Mouse (Mus musculus) ES-Bruce4 (cell line): ENCODE measurements at regions not wholly inside any gene's neighbourhood (a gene's known extent, or its start where the extent isn't known, plus 50 kb on each side); places are given as distances from the start of the nearest gene placed in this dataset.

Source experiments
- H3K27ac ChIP-seq: 2 replicates; pipeline ENCODE4 v1.5.1; 2012; ENCODE audit warnings: low read length, inconsistent platforms; ENCODE audit not compliant: insufficient read depth
- H3K27me3 ChIP-seq: 2 replicates; pipeline ENCODE4 v1.6.1; 2012; ENCODE audit warnings: mild to moderate bottlenecking, low read length, inconsistent platforms; ENCODE audit not compliant: control insufficient read depth, poor library complexity, insufficient read depth, severe bottlenecking
- H3K36me3 ChIP-seq: 2 replicates; pipeline ENCODE4 v1.6.1; 2012; ENCODE audit warnings: inconsistent platforms, mild to moderate bottlenecking, low read length, moderate library complexity; ENCODE audit not compliant: control insufficient read depth, poor library complexity, insufficient read depth, severe bottlenecking
- H3K4me1 ChIP-seq: one replicate; pipeline ENCODE4 v1.8.1; 2011; ENCODE audit warnings: low read length; ENCODE audit not compliant: control insufficient read depth, insufficient read depth
- H3K4me3 ChIP-seq: 2 replicates; pipeline ENCODE4 v1.5.1; 2011; ENCODE audit warnings: low read depth, mild to moderate bottlenecking, low read length
- H3K9ac ChIP-seq: 2 replicates; pipeline ENCODE4 v1.6.1; 2012; ENCODE audit warnings: low read depth, mild to moderate bottlenecking, inconsistent platforms; ENCODE audit not compliant: poor library complexity, severe bottlenecking
- H3K9me3 ChIP-seq: replicated peaks from 2 replicates; pipeline ENCODE4 v1.6.1; 2012; ENCODE audit warnings: mild to moderate bottlenecking, low read length, inconsistent platforms; ENCODE audit not compliant: control insufficient read depth, poor library complexity, insufficient read depth, severe bottlenecking
- CTCF ChIP-seq: IDR thresholded peaks from one replicate; pipeline ENCODE4 v1.8.1; 2011; ENCODE audit warnings: low read depth, low read length
- EP300 ChIP-seq: IDR thresholded peaks from 2 replicates; pipeline ENCODE4 v1.6.1; 2011; ENCODE audit warnings: low read depth, low read length; ENCODE audit not compliant: insufficient read depth
- POLR2A ChIP-seq: IDR thresholded peaks from one replicate; pipeline ENCODE4 v1.8.1; 2011; ENCODE audit warnings: low read length; ENCODE audit not compliant: insufficient read depth

- no peaks in the 10 kb centered on the region for H3K27me3 ChIP-seq
- TF ChIP-seq CTCF (no peak), EP300 (no peak), POLR2A (no peak)
- H3K36me3 ChIP-seq, result no peaks in the 10 kb centered on the region
- H3K9ac ChIP-seq, result no peak overlapping the region
- no peaks in the 10 kb centered on the region for H3K9me3 ChIP-seq
- no peak overlapping the region for H3K4me3 ChIP-seq
- H3K4me1 ChIP-seq, result no peaks in the 10 kb centered on the region
- H3K27ac ChIP-seq, result no peak overlapping the region
These were observed 133.5 kb upstream of the Sesn3 start for GRCm38 (mm10) chr9:14141321-14141720.

- Histone ChIP-seq H3K27me3 (no peaks in the 10 kb centered on the region), H3K9me3 (no peaks in the 10 kb centered on the region), H3K4me1 (no peaks in the 10 kb centered on the region), H3K4me3 (no peak overlapping the region), H3K36me3 (no peaks in the 10 kb centered on the region), H3K27ac (no peak overlapping the region), H3K9ac (no peak overlapping the region)
- TF ChIP-seq CTCF (no peak), EP300 (no peak), POLR2A (no peak)
These were observed 130.9 kb upstream of the Sesn3 start for GRCm38 (mm10) chr9:14143988-14144387.

GRCm38 (mm10) chr9:14147088-14147487 lies 127.8 kb upstream of the Sesn3 start:
- H3K36me3 ChIP-seq, result no peaks in the 10 kb centered on the region
- no peaks in the 10 kb centered on the region for H3K9me3 ChIP-seq
- H3K9ac ChIP-seq, result no peak overlapping the region
- H3K4me1 ChIP-seq, result no peaks in the 10 kb centered on the region
- H3K27ac ChIP-seq, result no peak overlapping the region
- TF ChIP-seq POLR2A, result no peak
- TF ChIP-seq EP300, result no peak
- no peak for TF ChIP-seq CTCF
- H3K4me3 ChIP-seq, result no peak overlapping the region
- no peaks in the 10 kb centered on the region for H3K27me3 ChIP-seq

- H3K4me1 ChIP-seq, result no peaks in the 10 kb centered on the region
- H3K36me3 ChIP-seq, result no peaks in the 10 kb centered on the region
- H3K9ac ChIP-seq, result no peak overlapping the region
- no peak overlapping the region for H3K27ac ChIP-seq
- TF ChIP-seq EP300 (no peak), POLR2A (no peak), CTCF (no peak)
- no peaks in the 10 kb centered on the region for H3K27me3 ChIP-seq
- H3K9me3 ChIP-seq, result no peaks in the 10 kb centered on the region
- H3K4me3 ChIP-seq, result no peak overlapping the region
These were observed 127.1 kb upstream of the Sesn3 start for GRCm38 (mm10) chr9:14147731-14148130.

GRCm38 (mm10) chr9:14150288-14150687 lies 124.6 kb upstream of the Sesn3 start:
- no peaks in the 10 kb centered on the region for H3K4me1 ChIP-seq
- TF ChIP-seq CTCF, result no peak
- TF ChIP-seq POLR2A, result no peak
- TF ChIP-seq EP300, result no peak
- no peaks in the 10 kb centered on the region for H3K27me3 ChIP-seq

GRCm38 (mm10) chr9:14156967-14157366 lies 117.9 kb upstream of the Sesn3 start:
- no peak for TF ChIP-seq EP300
- TF ChIP-seq POLR2A, result no peak
- TF ChIP-seq CTCF, result no peak
- no peaks in the 10 kb centered on the region for H3K4me1 ChIP-seq
- no peaks in the 10 kb centered on the region for H3K9me3 ChIP-seq
- H3K27ac ChIP-seq, result no peak overlapping the region
- H3K4me3 ChIP-seq, result no peak overlapping the region
- no peaks in the 10 kb centered on the region for H3K27me3 ChIP-seq
- H3K36me3 ChIP-seq, result no peaks in the 10 kb centered on the region
- no peak overlapping the region for H3K9ac ChIP-seq

More at GRCm38 (mm10) chr9:14150288-14150687, 124.6 kb upstream of the Sesn3 start:
- Histone ChIP-seq H3K4me3 (no peak overlapping the region), H3K27ac (no peak overlapping the region), H3K9ac (no peak overlapping the region), H3K36me3 (no peaks in the 10 kb centered on the region), H3K9me3 (no peaks in the 10 kb centered on the region)
